Mouse (Mus musculus): Measurements from ENCODE around the gene Mycn.
A peak's percentile ranks its signal among the peaks of the same experiment; 100 is the strongest.

Gene Mycn

GRCm38 (mm10) chr12:12920166-12921157 lies 21.3 kb downstream of the Mycn start:
- DNase-seq, result no peak

GRCm38 (mm10) chr12:12916298-12916697 lies 25.4 kb downstream of the Mycn start:
- no peak for DNase-seq

- DNase-seq, result no peak
These were observed 31.2 kb downstream of the Mycn start for GRCm38 (mm10) chr12:12910356-12910979.

- DNase-seq, result no peak
These were observed 32.0 kb downstream of the Mycn start for GRCm38 (mm10) chr12:12909631-12910277.

GRCm38 (mm10) chr12:12906771-12907170 lies 34.9 kb downstream of the Mycn start:
- no peak for DNase-seq

- DNase-seq, result no peak
These were observed 35.4 kb downstream of the Mycn start for GRCm38 (mm10) chr12:12906321-12906720.

GRCm38 (mm10) chr12:12905117-12905516 lies 36.6 kb downstream of the Mycn start:
- no peak for DNase-seq

GRCm38 (mm10) chr12:12904512-12904953 lies 37.2 kb downstream of the Mycn start:
- DNase-seq, result peak; percentile 46

- no peak for DNase-seq
These were observed 37.6 kb downstream of the Mycn start for GRCm38 (mm10) chr12:12904086-12904485.

GRCm38 (mm10) chr12:12902403-12902802 lies 39.3 kb downstream of the Mycn start:
- DNase-seq, result no peak

GRCm38 (mm10) chr12:12898356-12899126 lies 43.2 kb downstream of the Mycn start:
- no peak for DNase-seq

GRCm38 (mm10) chr12:12893986-12894385 lies 47.7 kb downstream of the Mycn start:
- DNase-seq, result no peak

GRCm38 (mm10) chr12:12886191-12886889 lies 55.4 kb downstream of the Mycn start:
- no peak for DNase-seq
